ENCODE assay signal across 25 mouse cellular contexts in genomic region chr2:9792381-9792780, GRCm38 (mm10).
"Had no signal": no experiment of that assay in that cellular context is flagged by ENCODE, and none has a peak within 500 bp of the region (broad histone marks: within the 10 kb centered on the region; RNA-seq: fewer than 3 reads in every experiment).

No protein-coding gene starts in this region.

- H3K4me3 ChIP-seq: gastrocnemius, adult 2 months; heart, embryonic 12.5 days; hindbrain, embryonic 10.5 days; hindbrain, embryonic 12.5 days; kidney, embryonic 15.5 days; limb, embryonic 13.5 days; limb, embryonic 15.5 days; liver, embryonic 13.5 days had no signal

- DNase-seq: gastrocnemius, adult 2 months; gastrocnemius, postnatal 10 days; gastrocnemius, postnatal 25 days; heart, adult 18-20 months; heart, postnatal 10 days; heart, postnatal 4 days; kidney, adult 11 months; kidney, adult 2 months; kidney, adult 9 months; kidney, postnatal 14 days; kidney, postnatal 36 days; layer of hippocampus, adult 9-11 months; layer of hippocampus, postnatal 36 days; left cerebral cortex, postnatal 4 days; liver, embryonic 13.5 days had no signal

- H3K4me1 ChIP-seq: heart, embryonic 12.5 days; kidney, embryonic 15.5 days; limb, embryonic 13.5 days; limb, embryonic 15.5 days; liver, embryonic 13.5 days had no signal

- H3K4me2 ChIP-seq: heart, embryonic 12.5 days; hindbrain, embryonic 12.5 days; hindbrain, embryonic 14.5 days; kidney, embryonic 15.5 days; limb, embryonic 13.5 days; limb, embryonic 15.5 days; liver, embryonic 13.5 days had no signal

- H3K27me3 ChIP-seq: heart, embryonic 12.5 days; hindbrain, embryonic 12.5 days; kidney, embryonic 15.5 days; limb, embryonic 13.5 days; limb, embryonic 15.5 days; liver, embryonic 13.5 days had no signal

- ATAC-seq: hindbrain, embryonic 16.5 days; intestine, embryonic 16.5 days had no signal

- H3K9ac ChIP-seq: heart, embryonic 12.5 days; hindbrain, embryonic 12.5 days; hindbrain, embryonic 14.5 days; kidney, embryonic 15.5 days; limb, embryonic 13.5 days; limb, embryonic 15.5 days; liver, embryonic 13.5 days had no signal

- H3K27ac ChIP-seq: gastrocnemius, adult 2 months; hindbrain, embryonic 10.5 days; hindbrain, embryonic 12.5 days; hindbrain, embryonic 14.5 days; kidney, embryonic 15.5 days; kidney, postnatal 0 days; limb, embryonic 13.5 days; limb, embryonic 15.5 days; liver, embryonic 13.5 days had no signal

- H3K36me3 ChIP-seq: heart, embryonic 12.5 days; hindbrain, embryonic 10.5 days; hindbrain, embryonic 12.5 days; kidney, embryonic 15.5 days; limb, embryonic 13.5 days; limb, embryonic 15.5 days; liver, embryonic 13.5 days had no signal

- H3K9me3 ChIP-seq: heart, embryonic 12.5 days; hindbrain, embryonic 10.5 days; hindbrain, embryonic 12.5 days; kidney, embryonic 15.5 days; limb, embryonic 13.5 days; limb, embryonic 15.5 days; liver, embryonic 13.5 days had no signal
